Mouse (Mus musculus) brown adipose tissue, adult 24 weeks (tissue): ENCODE data around the gene Pitpnm3. TPM values are rescaled to one million over a fixed set of nuclear protein-coding genes. Genes with fewer than 3 reads are reported as not detected.

ENCODE experiments used
- H3K27ac ChIP-seq: fragments of 200-500 bp; replicated peaks from 2 replicates; pipeline ENCODE4 v1.5.1; 2012; ENCODE audit warnings: low read depth, mild to moderate bottlenecking, low read length
- H3K4me1 ChIP-seq: fragments of 200-500 bp; 2 replicates; pipeline ENCODE4 v1.6.1; 2012; ENCODE audit warnings: low read length, mixed read lengths; ENCODE audit not compliant: control insufficient read depth, insufficient read depth, insufficient read length
- H3K4me3 ChIP-seq: fragments of 200-500 bp; 2 replicates; pipeline ENCODE4 v1.5.1; 2012; ENCODE audit warnings: low read depth, mild to moderate bottlenecking, low read length, moderate library complexity; ENCODE audit not compliant: insufficient read depth
- polyA plus RNA-seq: library from polyadenylated mRNA; stranded (reverse); fragments of >200 nt; gene quantifications from 2 replicates; pipeline ENCODE4 v1.2.4, GENCODE M21; 2012; ENCODE audit not compliant: missing spikeins, insufficient read depth, insufficient read length

The Pitpnm3 gene
- polyA plus RNA-seq, 1 experiment = 0.20 TPM

DNA sequence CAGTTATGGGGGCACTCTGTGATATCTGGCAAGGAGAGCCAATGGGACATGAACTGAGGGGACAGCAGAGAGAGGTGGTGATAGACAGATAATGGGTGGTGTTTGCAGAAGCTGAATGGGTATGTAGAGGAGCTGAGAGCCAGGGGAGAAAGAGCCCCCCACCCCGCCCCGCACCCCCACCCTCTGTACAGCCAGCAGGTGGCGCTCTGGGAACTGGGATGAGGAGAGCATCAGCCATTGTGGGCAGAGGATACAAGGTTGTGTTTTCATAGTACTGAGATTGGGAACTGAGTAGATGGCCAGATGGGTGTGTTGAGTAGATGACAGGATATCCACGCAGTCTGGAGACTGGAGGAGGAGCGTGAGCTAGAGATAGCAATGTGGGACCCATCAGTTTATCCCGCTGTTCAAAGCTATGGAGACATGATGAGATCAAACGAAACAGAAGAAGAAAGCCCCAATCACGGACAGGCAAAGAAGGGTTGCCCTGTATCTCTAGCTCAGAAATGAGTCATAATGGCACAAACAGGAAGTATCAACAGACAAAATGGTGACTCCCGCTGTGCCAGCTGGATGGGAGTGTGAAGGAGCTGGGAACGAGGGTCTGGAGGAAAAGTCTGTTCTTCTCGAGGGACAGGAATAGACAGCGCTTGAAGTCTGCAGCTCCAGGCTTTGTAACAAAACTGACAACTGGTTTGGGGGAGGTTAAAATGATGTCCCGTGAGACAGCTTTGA lies 118.9 kb downstream of the Pitpnm3 start:
- no peak overlapping the region for H3K27ac ChIP-seq
- H3K4me1 ChIP-seq = no peaks in the 10 kb centered on the region
- no peak overlapping the region for H3K4me3 ChIP-seq

DNA sequence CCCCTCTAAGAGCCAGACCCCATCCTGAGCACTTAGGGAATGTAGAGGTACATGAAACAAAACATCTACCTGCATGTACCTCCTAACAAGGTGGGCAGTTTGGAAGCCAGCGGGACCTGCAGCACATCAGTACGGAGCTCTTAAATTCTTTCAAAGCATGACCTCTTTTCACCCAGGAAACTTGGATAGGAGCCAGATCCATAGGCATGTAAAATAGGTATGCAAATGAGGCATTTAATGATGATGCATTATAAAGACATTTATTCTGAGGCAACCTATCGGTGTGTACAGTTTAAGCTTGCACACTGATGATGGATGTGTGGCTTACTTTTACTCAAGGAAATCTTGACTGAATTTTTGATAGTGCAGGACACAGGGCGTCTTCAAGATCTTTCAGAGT lies 120.9 kb downstream of the Pitpnm3 start:
- Histone ChIP-seq H3K27ac (no peak overlapping the region), H3K4me3 (no peak overlapping the region), H3K4me1 (no peaks in the 10 kb centered on the region)

DNA sequence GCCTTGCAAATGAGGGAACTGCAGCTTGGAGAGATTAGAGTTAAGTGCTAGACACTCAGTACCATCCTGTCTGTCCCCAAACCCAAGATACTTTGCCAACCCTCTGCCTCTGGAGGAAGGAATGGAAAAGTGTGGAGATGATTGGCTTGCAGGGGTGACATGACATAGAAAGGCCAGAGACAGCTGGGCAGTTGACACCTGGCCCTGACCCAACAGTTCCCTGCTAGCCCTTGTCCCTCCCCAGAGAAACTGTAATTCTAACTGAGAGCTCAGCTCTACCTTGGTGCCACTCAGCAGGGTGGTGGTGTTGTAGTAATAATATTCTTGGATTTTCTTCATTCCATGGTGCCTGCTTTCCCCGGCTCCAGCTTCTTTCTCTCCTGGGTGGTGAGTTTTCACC lies 123.6 kb downstream of the Pitpnm3 start:
- no peaks in the 10 kb centered on the region for H3K4me1 ChIP-seq
- no peak overlapping the region for H3K4me3 ChIP-seq
- H3K27ac ChIP-seq = no peak overlapping the region

DNA sequence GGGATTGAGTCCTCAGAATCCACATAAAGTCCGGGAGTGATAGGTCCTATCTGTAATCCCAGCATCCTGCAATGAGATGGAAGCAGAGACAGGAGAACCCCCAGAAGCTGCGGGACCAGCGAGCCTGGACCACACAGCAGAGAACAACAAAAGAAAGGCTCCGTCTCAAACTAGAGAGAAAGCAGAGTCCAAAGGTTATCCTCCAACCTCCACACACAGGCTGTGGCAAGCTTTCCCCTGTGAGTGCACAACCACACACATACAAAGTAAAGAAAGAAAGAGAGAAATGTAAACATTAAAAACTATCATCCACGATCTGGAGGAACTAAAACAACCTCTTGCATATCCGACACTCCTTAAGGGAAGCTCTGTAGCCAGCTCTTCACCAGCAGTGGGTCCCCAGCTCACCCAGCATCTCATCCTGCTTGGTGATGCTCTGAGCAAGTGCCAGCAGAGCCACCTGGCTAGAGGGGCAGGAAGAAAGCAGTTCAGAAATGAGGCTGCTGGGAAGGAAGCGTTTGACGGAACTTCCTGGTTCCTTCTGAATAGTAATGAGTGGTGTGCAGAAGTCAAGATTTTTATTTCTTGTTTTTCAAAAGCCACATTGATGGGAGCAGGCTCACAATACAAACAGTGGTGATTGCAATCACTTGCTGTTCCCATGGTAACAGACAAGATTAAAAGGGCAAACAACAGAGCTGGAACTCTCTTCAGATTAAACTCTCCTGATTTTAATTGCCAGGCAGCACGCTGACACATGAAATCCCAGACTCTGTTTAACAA lies 124.4 kb downstream of the Pitpnm3 start:
- Histone ChIP-seq H3K27ac (no peak overlapping the region), H3K4me1 (no peaks in the 10 kb centered on the region), H3K4me3 (no peak overlapping the region)

DNA sequence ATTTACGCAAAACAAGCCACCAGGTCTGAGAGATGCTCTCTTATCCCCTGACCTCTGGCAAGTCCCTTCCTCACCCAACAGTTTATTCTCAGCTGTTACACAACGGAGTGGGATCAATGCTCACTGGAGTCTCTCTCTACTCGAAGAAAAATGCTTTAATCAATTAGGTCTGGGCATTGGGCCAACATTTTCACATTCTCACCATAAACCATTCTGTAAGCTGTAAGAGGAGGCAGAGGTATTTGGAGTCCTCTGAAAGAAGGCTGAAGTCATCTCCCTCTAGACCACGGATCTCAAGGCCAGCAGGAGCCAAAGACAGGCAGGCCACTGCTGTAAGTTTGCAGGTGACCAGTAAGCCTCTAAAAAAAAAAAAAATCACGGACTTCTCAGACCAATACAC lies 125.2 kb downstream of the Pitpnm3 start:
- no peak overlapping the region for H3K27ac ChIP-seq
- no peaks in the 10 kb centered on the region for H3K4me1 ChIP-seq
- H3K4me3 ChIP-seq = no peak overlapping the region

DNA sequence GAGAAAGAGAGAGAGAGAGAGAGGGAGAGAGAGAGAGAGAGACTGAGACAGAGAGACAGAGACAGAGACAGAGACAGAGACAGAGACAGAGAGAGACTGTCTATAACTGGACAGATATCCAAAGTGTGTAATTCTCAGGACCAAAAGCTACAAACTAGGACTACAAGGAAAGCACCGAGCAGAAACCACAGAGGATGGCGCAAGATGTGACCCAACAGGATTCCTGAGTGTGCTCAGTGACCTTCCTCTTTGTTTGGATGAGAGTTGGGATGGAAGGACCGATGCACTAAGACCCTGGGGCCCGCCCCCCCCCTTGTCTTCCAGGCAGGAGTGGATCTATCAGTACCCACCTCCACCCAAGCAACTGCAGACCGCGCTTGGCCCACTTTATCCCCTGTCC lies 130.0 kb downstream of the Pitpnm3 start:
- no peaks in the 10 kb centered on the region for H3K4me1 ChIP-seq
- H3K27ac ChIP-seq = no peak overlapping the region
- no peak overlapping the region for H3K4me3 ChIP-seq

DNA sequence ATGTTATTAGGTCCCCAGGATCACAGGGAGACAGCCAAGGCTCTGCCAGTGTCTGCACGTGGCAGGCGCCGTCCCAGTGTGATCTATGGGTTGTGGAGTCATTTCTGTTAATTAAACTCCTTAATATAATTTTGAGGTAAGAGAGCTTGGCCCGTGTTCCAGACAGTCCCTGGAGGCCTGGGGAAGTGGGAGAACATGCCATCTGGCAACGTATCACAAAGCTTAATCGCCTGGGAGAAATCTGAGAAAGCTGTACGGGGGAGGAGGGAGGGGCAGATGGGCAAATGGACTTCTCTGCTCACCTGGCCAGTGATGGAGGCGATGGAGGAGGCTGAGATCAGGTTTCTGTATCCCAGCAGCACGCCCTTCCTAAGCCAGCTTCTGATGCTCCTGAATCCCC lies 132.4 kb downstream of the Pitpnm3 start:
- Histone ChIP-seq H3K27ac (no peak overlapping the region), H3K4me1 (no peaks in the 10 kb centered on the region), H3K4me3 (no peak overlapping the region)

DNA sequence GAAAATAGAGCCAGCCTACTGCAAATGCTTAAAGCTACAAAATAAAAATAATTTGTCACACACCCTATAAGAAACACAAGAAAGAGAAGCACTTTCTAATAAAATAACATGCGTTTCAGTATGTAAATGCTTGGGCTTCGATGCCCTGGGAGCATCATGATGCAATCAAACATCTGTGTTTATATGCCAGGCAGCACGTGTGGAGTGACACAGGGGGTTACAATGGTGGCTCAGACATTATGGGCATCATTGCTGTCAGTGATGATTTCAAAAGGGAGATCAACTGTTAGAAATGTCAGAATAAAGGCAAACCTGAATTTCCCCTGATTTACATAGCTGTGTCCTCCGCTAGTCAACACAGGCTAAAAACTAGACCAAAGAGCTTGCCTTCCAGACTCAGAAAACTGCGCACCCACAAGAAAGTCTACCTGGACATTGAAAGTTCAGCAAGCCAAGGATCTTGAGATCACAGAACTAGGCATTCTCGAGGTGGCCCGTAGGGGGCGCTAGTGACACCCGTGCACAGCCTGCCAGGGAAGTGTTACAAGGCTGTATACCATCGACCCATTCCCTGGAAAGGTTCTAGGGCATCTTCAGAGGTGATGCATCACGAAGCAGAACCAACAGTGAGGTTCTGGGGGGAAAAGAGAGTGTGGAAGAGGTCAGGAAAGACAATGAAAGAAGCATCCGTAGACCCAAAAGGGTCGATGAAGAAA lies 133.3 kb downstream of the Pitpnm3 start:
- H3K4me1 ChIP-seq = no peaks in the 10 kb centered on the region
- no peak overlapping the region for H3K27ac ChIP-seq
- H3K4me3 ChIP-seq = no peak overlapping the region

DNA sequence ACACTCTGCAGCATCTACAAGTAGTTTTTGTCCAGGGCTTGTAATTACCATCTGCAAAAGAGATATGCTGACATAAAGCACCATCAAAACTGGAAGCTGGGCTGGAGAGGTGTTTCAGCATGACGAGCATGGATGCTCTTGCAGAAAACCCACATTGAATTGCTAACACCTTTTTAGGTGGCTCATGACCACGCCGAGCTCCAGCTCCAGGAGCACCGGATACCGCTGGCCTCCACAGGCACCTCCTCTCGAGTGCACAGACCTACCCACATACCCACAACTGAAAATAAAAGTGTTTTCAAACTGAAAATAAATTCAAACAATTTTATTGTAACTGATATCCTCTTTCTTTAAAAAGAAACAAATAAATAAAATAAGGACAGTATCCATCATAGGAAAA lies 135.4 kb downstream of the Pitpnm3 start:
- Histone ChIP-seq H3K4me1 (no peaks in the 10 kb centered on the region; the same call in 1 of the 2 replicates), H3K4me3 (no peak overlapping the region), H3K27ac (no peak overlapping the region)

Other genes starting within 250 kb of the Pitpnm3 start
- not detected in 2 replicates for gene Aipl1, start 98.3 kb downstream of the Pitpnm3 start, polyA plus RNA-seq
- gene Pimreg, start 93.7 kb downstream of the Pitpnm3 start, polyA plus RNA-seq = not detected in 2 replicates
- not detected in 2 replicates for gene Gm43951, start 71.1 kb upstream of the Pitpnm3 start, polyA plus RNA-seq
- gene 4933427D14Rik, start 71.7 kb upstream of the Pitpnm3 start, polyA plus RNA-seq = 1.5 and 2.2 TPM in 2 replicates
- gene Txndc17, start 71.8 kb upstream of the Pitpnm3 start, polyA plus RNA-seq = 114 and 144 TPM in 2 replicates
- 16.0 and 16.1 TPM in 2 replicates for gene Med31, start 79.8 kb upstream of the Pitpnm3 start, polyA plus RNA-seq
- gene Slc13a5, start 131.4 kb upstream of the Pitpnm3 start, polyA plus RNA-seq = not detected in 2 replicates
- 12.7 and 17.7 TPM in 2 replicates for gene Xaf1, start 165.9 kb upstream of the Pitpnm3 start, polyA plus RNA-seq
- not detected in 2 replicates for gene Fbxo39, start 178.7 kb upstream of the Pitpnm3 start, polyA plus RNA-seq
- not detected in 2 replicates for gene Tekt1, start 226.7 kb upstream of the Pitpnm3 start, polyA plus RNA-seq